Mouse (Mus musculus): ENCODE data around the gene Bckdhb. TPM values are rescaled to one million over a fixed set of nuclear protein-coding genes. Genes with fewer than 3 reads are reported as not detected.
"Not testable (repeated sequence)": the region's sequence is repeated elsewhere in the genome, so short reads cannot be mapped to it uniquely, and the experiment has no call there.

Gene Bckdhb
- polyA plus RNA-seq, 1 experiment, result not detected

DNA sequence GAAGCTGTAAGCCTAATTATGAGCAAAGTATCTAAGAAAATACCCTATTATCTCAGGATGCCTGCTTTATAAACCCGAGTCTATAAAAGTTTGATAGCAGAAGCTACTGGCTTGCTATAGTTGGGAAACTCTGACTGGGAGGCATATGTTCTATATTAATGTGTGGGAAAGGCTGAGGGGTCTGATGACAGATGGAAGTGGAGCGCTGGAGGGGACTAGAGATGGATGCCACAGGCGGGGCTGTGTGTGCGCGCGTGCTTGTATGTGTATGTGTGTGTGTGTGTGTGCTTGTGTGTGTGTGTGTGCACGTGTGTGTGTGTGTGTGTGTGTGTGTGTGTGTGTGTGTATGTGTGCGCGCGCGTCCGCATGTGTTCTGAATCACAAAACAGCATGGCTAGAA is 121.4 kb downstream of the Bckdhb start:
- Histone ChIP-seq H3K4me1 (ENCODE audit: control insufficient read depth, insufficient read depth, low read length) (no peaks in the 10 kb centered on the region), H3K4me3 (ENCODE audit: insufficient read depth, low read depth, low read length) (no peak overlapping the region), H3K27ac (ENCODE audit: insufficient read depth, low read depth, low read length) (no peak overlapping the region)
- TF ChIP-seq CTCF (IDR thresholded peaks at IDR 0.05; ENCODE audit: insufficient read depth, low read depth, low read length) (no peak), POLR2A (IDR thresholded peaks at IDR 0.05; ENCODE audit: insufficient read depth, low read depth, low read length) (no peak)
- WGBS, result 92% methylated on average over 12 of the region's 12 CpGs

DNA sequence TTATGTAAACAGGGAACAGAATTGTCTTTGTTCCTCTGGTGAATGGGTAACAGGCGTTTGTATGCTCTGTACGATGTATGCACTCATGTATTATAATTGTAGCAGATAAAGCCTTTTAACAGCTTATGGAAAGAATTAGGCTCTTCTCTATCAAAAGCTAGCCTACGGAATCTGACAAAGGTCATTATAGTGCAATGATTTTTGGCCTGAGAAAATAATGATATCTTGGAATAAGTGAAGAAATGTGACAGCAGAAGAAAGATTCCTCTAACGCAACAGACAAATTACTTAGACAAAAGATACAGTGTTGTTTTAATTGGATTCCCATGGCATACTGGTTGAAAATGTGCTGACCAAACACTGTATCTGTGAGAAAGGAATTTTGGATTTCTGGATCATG is 122.0 kb downstream of the Bckdhb start:
- 74% methylated on average over 4 of the region's 4 CpGs for WGBS
- TF ChIP-seq POLR2A (IDR thresholded peaks at IDR 0.05; ENCODE audit: insufficient read depth, low read depth, low read length), result no peak
- TF ChIP-seq CTCF (IDR thresholded peaks at IDR 0.05; ENCODE audit: insufficient read depth, low read depth, low read length), result no peak
- Histone ChIP-seq H3K27ac (ENCODE audit: insufficient read depth, low read depth, low read length) (no peak overlapping the region), H3K4me1 (ENCODE audit: control insufficient read depth, insufficient read depth, low read length) (no peaks in the 10 kb centered on the region), H3K4me3 (ENCODE audit: insufficient read depth, low read depth, low read length) (no peak overlapping the region)

DNA sequence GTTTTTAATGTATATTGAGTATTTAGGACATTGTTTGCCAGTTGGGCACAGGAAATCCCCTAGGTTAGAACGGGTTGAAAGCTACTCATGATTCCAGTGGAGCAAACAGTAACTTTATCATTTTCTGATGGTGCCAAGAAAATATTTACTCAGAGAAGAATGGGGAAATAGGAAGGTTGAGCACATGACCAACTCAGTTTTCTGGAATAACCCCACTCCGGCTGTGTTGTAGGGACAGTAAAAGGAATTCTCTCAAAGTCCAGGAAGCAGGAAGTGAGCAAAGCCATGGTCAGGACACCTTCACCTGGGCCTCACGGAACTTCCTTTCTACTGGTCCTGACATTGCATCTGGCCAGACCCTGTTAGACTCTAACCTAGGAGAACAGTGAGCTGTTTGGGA is 122.5 kb downstream of the Bckdhb start:
- TF ChIP-seq CTCF (IDR thresholded peaks at IDR 0.05; ENCODE audit: insufficient read depth, low read depth, low read length) (no peak), POLR2A (IDR thresholded peaks at IDR 0.05; ENCODE audit: insufficient read depth, low read depth, low read length) (no peak)
- 91% methylated on average over 3 of the region's 3 CpGs for WGBS
- H3K4me3 ChIP-seq (ENCODE audit: insufficient read depth, low read depth, low read length), result no peak overlapping the region
- H3K27ac ChIP-seq (ENCODE audit: insufficient read depth, low read depth, low read length), result no peak overlapping the region
- no peaks in the 10 kb centered on the region for H3K4me1 ChIP-seq (ENCODE audit: control insufficient read depth, insufficient read depth, low read length)

DNA sequence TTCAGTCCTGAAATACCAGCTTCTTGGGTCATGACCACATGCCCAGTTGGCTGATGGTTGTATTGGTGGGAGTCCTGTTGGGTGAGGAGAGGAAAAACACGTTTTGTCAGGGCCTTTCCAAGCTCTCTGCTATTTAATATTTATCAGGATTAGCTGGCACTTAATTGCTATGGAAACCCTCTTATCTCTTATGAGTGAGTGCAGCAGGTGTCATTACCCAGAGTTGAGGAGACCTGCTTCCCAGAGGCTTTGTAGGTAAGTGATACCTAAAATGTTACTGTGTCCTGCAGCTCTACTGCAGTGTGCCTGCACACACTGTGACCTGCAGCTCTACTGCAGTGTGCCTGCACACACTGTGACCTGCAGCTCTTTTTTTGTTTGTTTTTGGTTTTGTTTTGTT is 124.2 kb downstream of the Bckdhb start:
- Histone ChIP-seq H3K27ac (ENCODE audit: insufficient read depth, low read depth, low read length) (no peak overlapping the region), H3K4me3 (ENCODE audit: insufficient read depth, low read depth, low read length) (no peak overlapping the region), H3K4me1 (ENCODE audit: control insufficient read depth, insufficient read depth, low read length) (no peaks in the 10 kb centered on the region)
- TF ChIP-seq POLR2A (IDR thresholded peaks at IDR 0.05; ENCODE audit: insufficient read depth, low read depth, low read length) (no peak), CTCF (IDR thresholded peaks at IDR 0.05; ENCODE audit: insufficient read depth, low read depth, low read length) (no peak)
- WGBS, result 61% methylated on average over 1 of the region's 1 CpGs

DNA sequence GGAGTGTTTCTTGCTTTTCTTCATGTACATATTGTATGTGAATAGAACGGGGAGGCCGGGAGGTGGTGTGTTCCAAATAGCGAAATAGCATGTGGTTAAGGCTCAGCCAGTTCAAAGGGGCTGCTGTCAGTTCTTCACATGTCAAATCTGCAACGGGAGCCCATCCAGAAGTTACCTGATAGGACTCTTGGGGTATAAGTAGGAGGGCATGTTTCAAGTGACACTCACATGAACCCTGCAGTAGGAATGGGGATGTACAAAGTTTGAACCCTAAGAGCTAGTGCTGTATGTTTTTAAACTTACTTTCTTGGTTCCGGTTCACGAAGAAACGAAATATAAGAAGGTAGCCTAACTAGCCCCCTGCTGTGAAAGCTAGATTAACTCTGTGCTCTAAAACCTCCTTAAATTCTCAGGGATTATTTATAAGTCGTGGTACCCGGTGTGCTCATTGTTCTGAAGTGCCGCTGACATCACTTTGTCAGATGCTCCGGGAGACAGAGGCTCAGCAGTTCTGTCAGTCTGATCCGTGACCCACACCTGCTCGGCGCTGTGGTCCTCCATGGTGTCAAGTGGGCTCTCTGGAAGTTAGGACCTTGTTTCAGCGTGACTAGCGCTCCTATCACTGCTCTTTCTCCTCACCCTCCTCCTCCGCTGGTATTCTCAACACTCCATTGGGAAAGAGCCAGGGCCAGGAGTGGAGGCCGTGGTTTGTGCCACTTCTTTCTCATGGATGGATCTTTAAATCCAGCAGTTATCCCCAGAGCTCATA is 126.1 kb downstream of the Bckdhb start:
- 89% methylated on average over 18 of the region's 18 CpGs for WGBS
- TF ChIP-seq POLR2A (IDR thresholded peaks at IDR 0.05; ENCODE audit: insufficient read depth, low read depth, low read length), result no peak
- no peak for TF ChIP-seq CTCF (IDR thresholded peaks at IDR 0.05; ENCODE audit: insufficient read depth, low read depth, low read length)
- Histone ChIP-seq H3K4me1 (ENCODE audit: control insufficient read depth, insufficient read depth, low read length) (no peaks in the 10 kb centered on the region), H3K27ac (ENCODE audit: insufficient read depth, low read depth, low read length) (no peak overlapping the region), H3K4me3 (ENCODE audit: insufficient read depth, low read depth, low read length) (no peak overlapping the region)

DNA sequence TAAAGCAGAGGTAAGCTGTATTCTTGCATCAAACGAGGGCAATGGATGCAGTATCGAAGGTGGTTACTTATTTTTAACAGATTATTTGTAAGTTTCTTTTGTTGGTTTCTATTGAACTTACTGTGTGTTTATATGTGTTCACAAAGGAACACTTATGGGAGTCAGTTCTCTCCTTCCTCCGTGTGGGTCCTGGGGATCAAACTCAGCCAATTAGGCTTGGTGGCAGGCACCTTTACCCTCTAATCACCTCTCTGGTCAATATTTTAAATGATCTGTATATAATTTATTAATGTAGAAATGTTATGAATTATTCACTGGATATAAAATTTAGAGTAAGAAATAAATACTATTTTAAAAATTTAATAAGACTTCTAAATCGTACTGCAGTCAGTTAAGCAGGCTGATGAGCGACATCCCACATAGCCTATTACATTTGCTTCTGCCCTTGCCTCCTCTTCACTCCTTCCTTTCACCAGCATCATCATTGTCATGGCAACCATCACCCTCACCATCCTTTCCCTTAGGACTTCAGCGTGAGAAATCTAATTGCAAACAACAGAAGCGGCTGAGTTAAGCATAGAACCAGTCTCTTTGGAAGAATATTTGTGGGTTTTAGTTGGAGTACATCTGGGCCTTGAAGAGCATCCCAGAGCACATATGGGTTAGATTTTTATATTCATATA is 130.3 kb downstream of the Bckdhb start:
- 80% methylated on average over 7 of the region's 7 CpGs for WGBS
- no peak for TF ChIP-seq POLR2A (IDR thresholded peaks at IDR 0.05; ENCODE audit: insufficient read depth, low read depth, low read length)
- H3K27ac ChIP-seq (ENCODE audit: insufficient read depth, low read depth, low read length), result no peak overlapping the region
- H3K4me1 ChIP-seq (ENCODE audit: control insufficient read depth, insufficient read depth, low read length), result no peaks in the 10 kb centered on the region
- no peak overlapping the region for H3K4me3 ChIP-seq (ENCODE audit: insufficient read depth, low read depth, low read length)

DNA sequence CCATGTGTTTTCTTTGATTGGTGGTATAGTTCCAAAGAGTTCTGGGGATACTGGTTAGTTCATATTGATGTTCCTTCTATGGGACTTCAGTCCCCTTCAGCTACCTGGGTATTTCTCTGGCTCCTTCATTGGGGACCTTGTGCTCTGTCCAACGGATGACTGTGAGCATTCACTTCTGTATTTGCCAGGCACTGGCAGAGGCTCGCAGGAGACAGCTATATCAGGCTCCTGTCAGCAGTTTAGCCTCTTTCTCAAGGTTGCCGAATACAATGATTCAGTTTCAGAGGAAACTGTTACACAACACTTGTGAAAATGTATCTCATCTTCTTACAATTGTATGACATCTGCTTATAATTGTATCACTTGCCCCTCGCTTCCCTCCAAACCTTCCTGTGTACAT is 135.8 kb downstream of the Bckdhb start:
- not testable (repeated sequence) for H3K4me3 ChIP-seq (ENCODE audit: insufficient read depth, low read depth, low read length); H3K27ac ChIP-seq (ENCODE audit: insufficient read depth, low read depth, low read length)
- WGBS, result 94% methylated on average over 4 of the region's 4 CpGs

DNA sequence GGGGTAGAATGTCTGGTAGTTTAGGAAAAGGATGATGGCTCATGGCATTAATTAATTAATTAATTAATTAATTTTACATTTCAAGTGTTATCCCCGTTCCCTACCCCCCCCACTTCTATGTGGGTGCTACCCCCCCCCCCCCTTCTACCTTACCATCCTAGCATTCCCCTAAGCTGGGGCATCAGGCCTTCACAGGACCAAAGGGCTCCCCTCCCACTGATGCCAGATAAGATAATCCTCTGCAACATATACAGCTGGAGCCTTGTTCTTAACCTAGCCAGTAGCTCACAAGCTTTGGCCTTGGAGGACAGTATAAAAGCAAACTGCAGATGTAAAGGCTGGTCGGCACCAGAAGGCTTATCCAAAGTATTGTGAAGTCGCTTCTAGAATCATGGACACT is 138.7 kb downstream of the Bckdhb start:
- 98% methylated on average over 3 of the region's 3 CpGs for WGBS

More for the DNA sequence above, 135.8 kb downstream of the Bckdhb start:
- H3K4me1 ChIP-seq (ENCODE audit: control insufficient read depth, insufficient read depth, low read length), result not testable (repeated sequence)

DNA sequence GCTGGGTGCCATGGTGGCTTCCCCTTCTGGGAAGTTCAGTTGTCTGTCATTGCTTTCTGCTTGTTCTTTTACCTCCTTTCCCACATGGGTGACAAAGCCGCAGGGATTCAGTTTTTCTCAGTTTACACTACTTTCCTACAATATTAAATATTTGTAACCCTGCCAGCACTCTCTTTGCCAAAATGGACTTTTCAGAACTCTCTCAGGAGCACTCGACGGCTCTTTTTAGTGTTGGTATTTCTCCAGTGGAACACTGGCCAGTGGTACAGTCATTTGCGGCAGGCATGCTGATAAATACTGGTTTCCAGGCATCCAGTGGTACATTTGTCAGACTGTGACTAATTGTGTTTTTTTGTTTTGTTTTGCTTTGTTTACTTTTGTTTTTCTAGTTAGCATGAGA is 139.2 kb downstream of the Bckdhb start:
- no peaks in the 10 kb centered on the region for H3K4me1 ChIP-seq (ENCODE audit: control insufficient read depth, insufficient read depth, low read length)
- no peak overlapping the region for H3K27ac ChIP-seq (ENCODE audit: insufficient read depth, low read depth, low read length)
- 62% methylated on average over 4 of the region's 4 CpGs for WGBS
- H3K4me3 ChIP-seq (ENCODE audit: insufficient read depth, low read depth, low read length), result no peak overlapping the region
- TF ChIP-seq POLR2A (IDR thresholded peaks at IDR 0.05; ENCODE audit: insufficient read depth, low read depth, low read length) (no peak), CTCF (IDR thresholded peaks at IDR 0.05; ENCODE audit: insufficient read depth, low read depth, low read length) (no peak)

More for the DNA sequence above, 138.7 kb downstream of the Bckdhb start:
- TF ChIP-seq POLR2A (IDR thresholded peaks at IDR 0.05; ENCODE audit: insufficient read depth, low read depth, low read length) (no peak), CTCF (IDR thresholded peaks at IDR 0.05; ENCODE audit: insufficient read depth, low read depth, low read length) (no peak)
- Histone ChIP-seq H3K4me3 (ENCODE audit: insufficient read depth, low read depth, low read length) (no peak overlapping the region), H3K27ac (ENCODE audit: insufficient read depth, low read depth, low read length) (no peak overlapping the region), H3K4me1 (ENCODE audit: control insufficient read depth, insufficient read depth, low read length) (no peaks in the 10 kb centered on the region)

All from olfactory bulb, adult 2 months (tissue).